Mouse (Mus musculus): ENCODE data around the gene Mfn2.
"Not testable (repeated sequence)": the region's sequence is repeated elsewhere in the genome, so short reads cannot be mapped to it uniquely, and the experiment has no call there.

The Mfn2 gene

GRCm38 (mm10) chr4:147867563-147868449 lies 36.7 kb downstream of the Mfn2 start:
- in situ Hi-C loops (cut with MboI): no loop called here

- in situ Hi-C loops (cut with MboI): not testable (repeated sequence)
Observed at GRCm38 (mm10) chr4:147866793-147867192, 37.7 kb downstream of the Mfn2 start.

DNA sequence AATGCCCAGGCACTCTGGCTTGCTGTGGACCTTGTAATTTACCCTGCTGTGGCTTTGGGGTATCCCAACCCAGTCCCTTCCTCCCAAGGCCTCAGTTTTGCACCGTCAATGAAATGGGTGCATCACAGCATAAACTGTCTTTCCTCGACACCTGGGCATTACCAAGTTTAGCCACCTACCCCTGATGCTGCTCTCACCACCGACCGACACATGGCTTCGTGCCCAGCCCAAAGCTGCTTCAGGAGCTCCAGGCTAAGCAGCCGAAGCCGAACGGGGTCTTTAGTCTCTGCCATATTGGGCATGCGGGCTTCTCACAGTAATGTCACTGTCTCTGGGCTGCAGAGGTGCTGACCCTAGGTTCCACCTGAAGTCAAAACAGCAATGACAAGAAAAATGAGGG lies 38.4 kb downstream of the Mfn2 start:
- in situ Hi-C loops (cut with MboI): no loop called here

GRCm38 (mm10) chr4:147865651-147866050 lies 38.9 kb downstream of the Mfn2 start:
- in situ Hi-C loops (cut with MboI): no loop called here

GRCm38 (mm10) chr4:147862051-147862450 lies 42.5 kb downstream of the Mfn2 start:
- in situ Hi-C loops (cut with MboI): no loop called here

DNA sequence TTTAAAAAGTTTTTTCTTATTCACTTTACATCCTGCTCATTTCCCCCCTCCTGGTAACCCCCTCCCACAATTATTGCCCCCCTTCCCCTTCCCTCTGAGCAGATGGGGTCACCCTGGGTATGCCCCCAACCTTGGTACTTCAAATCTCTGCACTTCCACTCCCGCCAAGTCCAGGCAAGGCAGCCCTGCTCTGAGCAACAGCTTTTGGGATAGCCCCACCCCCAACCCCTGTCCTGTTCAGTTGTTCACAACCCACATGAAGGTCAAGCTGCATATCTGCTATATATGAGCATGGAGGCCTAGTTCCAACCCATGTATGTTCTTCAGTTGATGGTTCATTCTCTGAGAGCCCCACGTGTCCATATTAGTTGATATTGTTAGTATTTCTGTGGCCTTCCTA lies 53.7 kb downstream of the Mfn2 start:
- in situ Hi-C loops (cut with MboI): no loop called here

GRCm38 (mm10) chr4:147848584-147848991 lies 55.9 kb downstream of the Mfn2 start:
- in situ Hi-C loops (cut with MboI): no loop called here

DNA sequence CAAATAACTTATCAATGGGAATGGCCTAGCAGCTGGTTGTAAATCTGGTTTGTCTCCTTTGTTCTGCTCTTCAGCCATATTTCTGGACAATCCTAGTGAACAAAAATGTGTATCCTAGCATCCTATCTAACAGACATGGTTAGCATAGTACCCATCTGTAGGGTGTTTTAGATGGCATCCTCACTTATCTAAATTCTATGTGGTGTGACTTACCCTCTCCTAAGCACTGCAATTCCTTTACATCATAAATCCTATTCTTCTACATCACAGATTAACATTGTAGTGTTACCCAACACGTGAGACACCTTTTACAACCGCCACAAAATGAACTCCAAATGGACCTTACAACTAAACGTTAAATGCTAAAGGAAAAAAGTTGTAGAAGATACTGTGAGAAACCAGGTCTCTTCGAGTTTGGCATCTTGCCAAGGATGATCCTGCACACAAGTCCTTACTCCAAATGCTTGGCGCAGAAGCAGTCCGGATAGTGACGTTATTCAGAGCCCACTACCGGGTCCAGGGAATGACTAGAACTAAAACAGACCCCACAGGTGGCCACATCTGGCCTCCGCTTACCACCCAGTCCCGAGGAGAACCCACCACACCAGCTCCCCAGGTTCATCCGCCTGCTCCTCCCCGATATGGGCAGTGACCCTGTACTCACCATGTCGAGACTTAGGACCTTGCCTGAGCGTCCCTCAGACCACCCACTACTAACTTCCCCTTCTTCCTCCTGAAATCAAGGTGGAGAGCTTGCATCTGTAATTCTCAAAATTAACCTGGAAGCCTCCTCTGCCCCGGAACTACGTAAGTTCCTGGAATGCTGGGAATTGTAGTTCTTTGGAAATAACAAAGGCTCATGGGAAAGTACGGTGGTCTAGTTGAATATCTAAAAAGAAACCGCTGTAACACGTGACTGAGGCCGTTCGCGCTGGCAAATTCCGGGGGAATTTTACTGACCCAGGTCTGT lies 56.6 kb downstream of the Mfn2 start, which contains the start of gene Zfp933:
TSS of gene Zfp933 (minus strand) at position 753 of the 970 bp plus-strand sequence.
- in situ Hi-C loops (cut with MboI): no loop called here

- in situ Hi-C loops (cut with MboI): no loop called here
Observed at GRCm38 (mm10) chr4:147842871-147843270, 61.6 kb downstream of the Mfn2 start.

DNA sequence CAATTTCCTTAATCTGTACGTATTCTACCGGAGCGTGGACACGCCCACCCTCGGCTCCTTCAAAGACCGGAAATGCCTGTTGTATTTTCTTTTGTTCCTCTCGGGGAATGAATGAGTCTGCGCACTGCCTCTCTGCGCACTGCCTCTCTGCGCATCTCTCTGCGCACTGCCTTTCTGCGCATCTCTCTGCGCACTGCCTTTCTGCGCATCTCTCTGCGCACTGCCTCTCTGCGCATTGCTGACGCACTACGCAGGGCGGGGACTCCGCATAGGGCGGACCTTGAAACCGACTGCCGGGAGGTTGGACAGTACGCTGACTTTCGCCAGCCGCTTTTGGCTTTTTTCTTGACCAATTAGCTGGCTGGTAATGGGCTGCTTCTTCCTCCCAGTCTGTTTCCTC lies 65.2 kb downstream of the Mfn2 start:
- in situ Hi-C loops (cut with MboI): not testable (repeated sequence)

DNA sequence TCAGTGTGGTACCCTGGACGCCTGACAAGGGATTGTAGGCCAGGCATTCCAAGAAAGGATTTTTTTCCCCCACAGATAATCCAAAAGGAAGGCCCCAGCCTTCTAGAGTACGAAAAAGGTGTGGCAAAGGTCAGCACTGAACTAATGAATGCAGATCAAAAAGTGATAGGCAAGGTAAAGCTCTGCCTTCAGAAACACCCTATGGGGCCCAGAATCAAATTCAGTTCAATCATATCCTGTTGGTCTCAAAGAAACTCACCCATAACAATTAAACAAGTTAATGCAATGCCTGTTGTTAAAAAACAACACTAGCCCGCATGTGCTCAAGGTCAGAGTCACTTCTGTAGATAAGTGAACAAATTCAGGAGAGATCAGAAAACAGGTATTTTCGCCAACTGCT lies 80.1 kb downstream of the Mfn2 start:
- in situ Hi-C loops (cut with MboI): no loop called here
